In genomic region chrX:12891468-12891867, GRCm38 (mm10) we compare ENCODE assay signal across 20 mouse cellular contexts.
"Had no signal": no experiment of that assay in that cellular context is flagged by ENCODE, and none has a peak within 500 bp of the region (broad histone marks: within the 10 kb centered on the region; RNA-seq: fewer than 3 reads in every experiment).

No protein-coding gene starts in this region.

- H3K36me3 ChIP-seq: liver, embryonic 13.5 days; lung, embryonic 15.5 days; midbrain, embryonic 10.5 days; midbrain, embryonic 13.5 days; neural tube, embryonic 13.5 days; stomach, embryonic 15.5 days had no signal

- H3K9me3 ChIP-seq: liver, embryonic 13.5 days; lung, embryonic 15.5 days; midbrain, embryonic 10.5 days; midbrain, embryonic 13.5 days; neural tube, embryonic 13.5 days; stomach, embryonic 15.5 days had no signal

- H3K4me2 ChIP-seq: liver, embryonic 13.5 days; lung, embryonic 15.5 days; midbrain, embryonic 13.5 days; neural tube, embryonic 13.5 days; stomach, embryonic 15.5 days had no signal

- H3K4me1 ChIP-seq: liver, embryonic 13.5 days; lung, embryonic 15.5 days; megakaryocyte, embryonic 14.5 days; stomach, embryonic 15.5 days had no signal

- H3K27me3 ChIP-seq: liver, embryonic 13.5 days; lung, embryonic 15.5 days; midbrain, embryonic 13.5 days; neural tube, embryonic 13.5 days; stomach, embryonic 15.5 days had no signal

- H3K4me3 ChIP-seq: left cerebral cortex, adult 2 months; liver, embryonic 13.5 days; lung, embryonic 15.5 days; megakaryocyte, embryonic 14.5 days; midbrain, embryonic 10.5 days; midbrain, embryonic 13.5 days; myocyte; neural tube, embryonic 13.5 days; stomach, embryonic 15.5 days had no signal

- H3K9ac ChIP-seq: liver, embryonic 13.5 days; lung, embryonic 15.5 days; midbrain, embryonic 13.5 days; neural tube, embryonic 13.5 days; stomach, embryonic 15.5 days had no signal

- ATAC-seq: intestine, embryonic 16.5 days; midbrain, embryonic 13.5 days; midbrain, embryonic 16.5 days had no signal

- H3K27ac ChIP-seq: left cerebral cortex, adult 2 months; liver, embryonic 13.5 days; lung, embryonic 15.5 days; midbrain, embryonic 10.5 days; midbrain, embryonic 13.5 days; neural tube, embryonic 13.5 days; stomach, embryonic 15.5 days had no signal

- DNase-seq: kidney, adult 18-20 months; kidney, adult 9 months; kidney, postnatal 10 days; kidney, postnatal 36 days; layer of hippocampus, postnatal 36 days; liver, embryonic 13.5 days; retina, postnatal 1 day; right cerebral cortex, postnatal 25 days; spleen, adult 18-20 months; thymus, postnatal 25 days had no signal
